Mouse (Mus musculus) mature B cell (primary cell): Measurements from ENCODE around the gene Sec24c.

Experiments used
- in situ Hi-C: fragments of 300-500 bp; cut with MboI; formaldehyde crosslinking; loops from 2 replicates; pipeline ENCODE4 v1.14.3; 2019

The Sec24c gene

GRCm38 (mm10) chr14:20659687-20660086 is 14.4 kb upstream of the Sec24c start:
- in situ Hi-C loops = loop anchor here (5.0 kb wide), 1 partner anchor 82 kb away; no protein-coding TSS in a partner anchor

- in situ Hi-C loops = no loop called here
Observed at GRCm38 (mm10) chr14:20660827-20661660, 13.1 kb upstream of the Sec24c start.

GRCm38 (mm10) chr14:20661661-20662331 is 12.3 kb upstream of the Sec24c start:
- in situ Hi-C loops = no loop called here

GRCm38 (mm10) chr14:20662740-20663139 is 11.4 kb upstream of the Sec24c start:
- in situ Hi-C loops = no loop called here

- in situ Hi-C loops = no loop called here
Observed at GRCm38 (mm10) chr14:20663601-20664000, 10.5 kb upstream of the Sec24c start.

DNA sequence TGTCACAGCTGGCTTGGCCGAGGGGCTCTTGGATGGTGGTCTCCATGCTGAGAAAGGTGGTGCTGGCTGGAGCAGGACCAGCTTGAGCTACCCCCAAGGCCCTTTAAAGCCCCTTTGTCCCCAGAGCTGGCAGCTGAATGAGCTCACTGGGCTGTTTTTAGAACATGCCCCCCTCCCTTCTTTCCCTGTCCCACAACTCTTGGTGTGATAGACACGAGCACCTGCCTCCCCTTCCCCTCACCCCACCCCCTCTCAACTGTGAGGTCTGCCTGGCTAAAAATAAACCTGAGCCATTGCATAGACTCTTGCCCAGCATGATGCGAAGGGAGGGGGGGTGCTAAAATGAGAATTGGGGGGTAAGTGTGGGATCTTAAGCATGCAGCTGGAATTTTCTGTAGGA is 9.7 kb upstream of the Sec24c start:
- in situ Hi-C loops = no loop called here

- in situ Hi-C loops = no loop called here
Observed at GRCm38 (mm10) chr14:20667469-20667868, 6.6 kb upstream of the Sec24c start.

DNA sequence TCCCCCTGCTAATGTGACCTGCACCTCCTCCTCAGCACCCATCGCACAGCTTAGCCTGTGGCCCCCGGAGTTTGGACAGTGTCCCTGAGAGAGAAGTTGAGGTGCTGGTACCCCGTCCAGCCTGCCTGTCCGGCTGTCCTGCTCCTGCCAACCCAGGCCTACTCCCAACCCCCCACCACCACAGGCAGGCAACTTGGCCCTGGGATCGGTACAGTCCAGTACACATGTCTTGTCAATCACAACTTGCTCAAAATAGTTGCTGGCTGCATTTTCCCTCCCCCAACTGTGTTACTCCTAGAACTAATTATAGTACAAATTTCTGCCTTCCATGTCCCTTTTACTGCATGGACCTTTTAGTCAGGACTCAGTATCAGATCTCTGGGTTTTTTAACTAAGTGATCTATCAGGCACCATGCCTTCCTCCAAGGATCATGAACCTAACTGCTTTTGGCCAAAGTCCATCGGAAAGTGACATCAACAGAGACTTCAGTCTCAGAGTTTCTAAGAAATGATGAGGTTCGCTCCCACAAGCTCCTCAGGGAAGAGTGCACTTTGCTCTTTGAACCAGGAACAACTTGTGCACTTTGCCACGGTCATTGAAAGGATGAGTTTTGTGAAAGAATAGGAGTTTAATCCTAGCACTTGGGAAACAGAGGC is 5.8 kb upstream of the Sec24c start, which contains the start of gene Synpo2l:
Synpo2l (minus strand) TSS at position 201 of the 657 bp plus-strand sequence.
- in situ Hi-C loops = no loop called here

DNA sequence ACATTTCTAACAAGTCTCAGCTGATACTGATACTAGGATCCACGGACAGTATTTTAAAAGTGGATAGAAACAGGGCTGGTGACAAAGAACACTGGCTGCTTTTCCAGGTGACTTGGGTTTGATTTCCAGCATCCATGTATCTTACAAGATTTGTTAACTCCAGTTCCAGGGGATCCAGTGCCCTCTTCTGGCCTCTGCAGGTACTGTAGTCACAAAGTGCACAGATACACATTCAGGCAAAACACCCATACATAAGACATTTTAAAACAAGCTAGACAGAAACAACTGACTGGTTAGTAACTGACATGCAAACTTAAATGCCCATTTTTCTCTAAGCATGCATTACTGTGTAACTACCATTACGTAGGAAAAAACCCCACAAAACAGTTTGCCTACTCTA is 1.1 kb upstream of the Sec24c start:
- in situ Hi-C loops = no loop called here

- in situ Hi-C loops = no loop called here
Observed at GRCm38 (mm10) chr14:20673735-20674063, 409 bp upstream of the Sec24c start.

GRCm38 (mm10) chr14:20677906-20678305 is 3.8 kb downstream of the Sec24c start:
- in situ Hi-C loops = no loop called here

DNA sequence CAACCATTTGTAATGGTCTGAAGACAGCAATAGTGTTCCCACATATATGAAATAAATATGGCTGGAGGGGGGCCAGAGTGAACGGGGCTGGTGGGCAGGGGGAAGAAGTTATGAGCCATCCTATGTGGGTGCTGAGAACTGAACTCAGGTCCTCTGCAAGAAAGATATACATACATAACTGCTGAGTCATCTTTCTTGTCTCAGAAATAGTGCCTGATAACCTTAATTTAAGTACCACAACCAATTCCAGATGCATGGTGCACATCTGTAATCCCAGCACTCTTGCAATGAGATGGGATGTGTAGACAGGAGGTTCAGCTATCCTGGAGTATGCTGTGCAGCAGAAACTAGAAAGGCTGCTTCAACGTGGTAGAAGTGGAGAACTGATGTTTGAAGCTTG is 7.6 kb downstream of the Sec24c start:
- in situ Hi-C loops = no loop called here

GRCm38 (mm10) chr14:20682498-20682897 is 8.4 kb downstream of the Sec24c start:
- in situ Hi-C loops = no loop called here

DNA sequence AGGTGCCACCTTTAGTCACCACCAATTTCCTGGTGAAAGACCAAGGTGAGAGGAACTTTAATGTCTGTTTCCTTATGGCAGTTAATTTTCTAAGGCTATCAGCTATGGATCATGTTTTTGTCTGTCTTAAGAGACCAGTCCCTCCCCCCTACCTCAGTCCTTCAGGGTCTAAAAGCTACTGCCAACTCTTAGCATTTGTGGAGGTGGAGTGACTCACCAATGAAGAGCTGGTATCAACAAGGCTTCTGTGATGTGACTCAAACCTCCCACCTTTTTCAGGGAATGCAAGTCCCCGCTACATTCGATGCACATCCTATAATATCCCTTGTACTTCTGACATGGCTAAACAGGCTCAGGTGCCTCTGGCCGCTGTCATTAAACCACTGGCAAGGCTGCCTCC is 12.5 kb downstream of the Sec24c start:
- in situ Hi-C loops = no loop called here

DNA sequence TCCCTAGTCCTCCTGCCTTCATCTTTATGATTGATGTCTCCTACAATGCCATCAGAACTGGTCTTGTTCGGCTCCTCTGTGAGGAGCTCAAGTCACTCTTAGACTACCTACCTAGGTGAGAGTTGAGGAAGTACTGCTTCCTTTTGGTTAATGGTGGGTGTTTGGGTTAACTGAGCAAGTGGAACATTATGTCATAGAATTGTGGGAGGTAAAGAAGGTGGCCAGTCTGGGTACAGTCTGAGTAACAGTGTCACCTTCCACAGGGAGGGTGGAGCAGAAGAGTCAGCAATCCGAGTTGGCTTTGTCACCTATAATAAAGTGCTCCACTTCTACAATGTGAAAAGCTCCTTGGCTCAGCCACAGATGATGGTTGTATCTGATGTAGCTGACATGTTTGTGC is 14.9 kb downstream of the Sec24c start:
- in situ Hi-C loops = no loop called here

- in situ Hi-C loops = no loop called here
Observed at GRCm38 (mm10) chr14:20691772-20692171, 17.7 kb downstream of the Sec24c start.

DNA sequence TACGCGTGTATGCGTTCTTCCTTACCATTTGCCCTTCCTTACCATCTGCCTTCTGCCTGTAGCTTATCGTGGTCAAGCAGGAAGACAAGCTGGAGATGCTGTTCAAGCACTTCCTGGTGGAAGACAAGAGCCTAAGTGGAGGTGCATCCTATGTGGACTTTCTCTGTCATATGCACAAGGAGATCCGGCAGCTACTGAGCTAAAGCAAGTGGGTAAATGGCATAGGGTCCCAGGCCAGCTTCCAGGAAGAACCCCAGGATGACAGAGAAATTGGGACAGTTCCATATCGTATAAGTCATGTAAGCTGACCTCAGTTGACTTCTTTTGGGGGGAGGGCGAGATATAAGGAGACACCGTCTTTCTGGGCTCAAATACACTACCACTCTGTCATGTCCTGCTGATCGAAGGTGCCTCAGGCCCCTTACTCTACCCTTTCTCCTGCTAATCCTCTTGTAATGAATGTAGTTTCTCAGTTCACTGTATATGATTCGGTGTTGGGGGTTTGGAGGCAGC is 19.5 kb downstream of the Sec24c start:
- in situ Hi-C loops = no loop called here

DNA sequence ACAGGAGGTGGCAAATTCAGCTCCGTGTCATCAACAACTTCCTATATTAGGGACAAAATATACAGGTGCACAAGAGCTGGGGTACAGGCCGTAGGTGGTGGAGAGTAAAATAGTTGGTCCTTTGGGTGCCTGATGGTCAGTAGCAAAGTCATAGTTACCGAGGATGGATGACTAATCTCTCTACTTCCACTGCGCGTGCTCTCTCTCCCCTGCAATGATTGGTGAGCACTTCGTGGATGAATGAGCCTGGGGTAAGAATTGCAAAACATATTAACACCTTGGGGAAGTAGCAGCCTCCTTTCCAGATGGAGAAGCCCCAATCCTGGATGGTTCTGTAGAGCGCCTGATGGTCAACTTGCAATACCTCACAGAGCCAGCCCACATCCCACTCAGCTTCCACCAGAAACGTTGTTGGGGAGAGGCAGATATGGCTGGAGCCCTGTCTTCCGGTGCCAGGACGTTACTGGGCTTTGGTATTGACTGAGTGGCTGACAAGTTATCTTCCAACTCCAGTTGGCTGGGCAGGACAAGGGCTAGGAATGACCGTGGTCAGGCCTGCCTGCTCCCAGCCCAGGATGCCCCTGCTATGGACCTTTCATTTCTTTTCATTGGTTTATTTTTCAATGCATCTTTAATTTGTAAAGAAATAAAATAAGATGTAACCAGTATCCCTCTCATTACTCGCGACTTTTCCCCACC is 20.2 kb downstream of the Sec24c start:
- in situ Hi-C loops = no loop called here

GRCm38 (mm10) chr14:20694884-20695760 is 21.0 kb downstream of the Sec24c start, which contains the start of gene Fut11:
Gene Fut11, plus strand, starts transcription at chr14:20694968.
- in situ Hi-C loops = no loop called here

- in situ Hi-C loops = no loop called here
Observed at GRCm38 (mm10) chr14:20695761-20696520, 21.8 kb downstream of the Sec24c start.
